Mouse (Mus musculus): Measurements from ENCODE around the gene Cldn10.

Cldn10 gene

DNA sequence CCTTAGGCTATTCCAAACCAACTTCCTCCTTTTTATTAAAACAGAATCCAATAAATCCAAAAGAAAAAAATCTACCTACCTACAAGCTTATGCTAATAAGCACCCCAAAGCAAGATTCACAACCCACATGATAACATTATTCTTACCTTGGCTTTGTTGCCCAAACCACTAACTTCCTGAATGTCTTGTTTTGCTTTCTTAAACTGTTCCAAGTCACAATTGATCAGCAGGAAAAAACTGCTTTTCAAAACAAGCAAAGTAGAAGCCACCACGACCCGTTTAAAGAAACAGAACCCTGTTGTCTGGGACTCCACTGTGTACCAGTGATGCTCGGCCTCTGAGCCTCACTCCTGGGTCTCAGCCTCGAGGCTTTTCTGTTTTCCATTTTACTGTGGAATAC, 77.2 kb downstream of the Cldn10 start:
- no peak for DNase-seq (ENCODE audit: low spot score in 2 of 2)

DNA sequence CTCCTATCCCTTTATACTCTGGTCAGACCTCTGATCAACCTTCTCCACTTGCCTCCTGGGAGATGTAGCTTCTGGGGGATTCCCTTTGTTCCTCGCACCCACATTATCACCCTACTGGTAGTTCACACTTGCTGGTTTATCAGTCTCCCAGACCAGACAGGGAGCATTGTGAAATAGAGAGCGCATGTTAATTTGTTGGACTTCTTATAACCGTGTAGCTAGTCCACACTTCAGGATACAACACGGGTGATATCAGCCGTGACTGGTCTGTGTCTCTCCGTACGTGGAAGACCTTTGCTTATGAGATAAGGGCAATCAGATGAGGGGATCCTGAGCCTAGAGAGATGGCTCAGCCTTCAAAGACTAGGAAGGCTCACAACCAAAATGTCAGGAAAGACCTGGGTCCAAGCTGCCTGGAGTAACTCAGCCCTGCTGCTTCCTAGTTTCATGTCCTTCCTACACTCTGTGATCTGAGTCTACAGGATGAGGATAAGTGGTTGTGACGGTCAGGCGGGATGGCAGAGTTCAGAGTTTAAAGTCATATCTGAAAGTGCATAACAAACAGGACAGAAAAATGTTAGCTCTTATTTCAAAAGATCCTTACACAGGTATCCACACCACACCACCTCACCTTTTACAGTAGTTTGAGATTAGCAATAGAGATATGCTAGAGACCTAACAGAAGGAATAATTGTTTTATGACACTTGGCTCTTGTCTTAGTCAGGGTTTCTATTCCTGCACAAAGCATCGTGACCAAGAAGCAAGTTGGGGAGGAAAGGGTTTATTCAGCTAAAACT, 78.5 kb downstream of the Cldn10 start:
- no peak for DNase-seq (ENCODE audit: low spot score in 2 of 2)

DNA sequence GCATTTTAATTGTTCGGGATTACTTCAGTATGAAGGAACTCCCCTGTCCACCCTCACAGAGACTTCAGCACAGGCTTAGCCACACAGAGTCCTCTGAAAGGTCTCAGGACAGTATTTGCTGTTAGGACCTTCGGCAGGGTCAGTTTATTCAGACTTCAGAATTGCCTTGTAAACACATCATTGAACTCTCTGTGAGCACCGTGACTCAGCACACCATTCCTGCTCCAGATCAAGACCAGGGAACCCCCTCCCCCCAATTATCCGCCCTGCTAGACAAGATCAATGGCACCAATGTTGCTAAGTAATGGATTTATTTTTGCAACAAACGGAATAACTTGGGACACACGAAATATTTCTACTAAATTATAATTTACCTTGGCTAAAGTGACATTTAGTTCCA, 79.7 kb downstream of the Cldn10 start:
- DNase-seq (ENCODE audit: low spot score in 2 of 2) = no peak

DNA sequence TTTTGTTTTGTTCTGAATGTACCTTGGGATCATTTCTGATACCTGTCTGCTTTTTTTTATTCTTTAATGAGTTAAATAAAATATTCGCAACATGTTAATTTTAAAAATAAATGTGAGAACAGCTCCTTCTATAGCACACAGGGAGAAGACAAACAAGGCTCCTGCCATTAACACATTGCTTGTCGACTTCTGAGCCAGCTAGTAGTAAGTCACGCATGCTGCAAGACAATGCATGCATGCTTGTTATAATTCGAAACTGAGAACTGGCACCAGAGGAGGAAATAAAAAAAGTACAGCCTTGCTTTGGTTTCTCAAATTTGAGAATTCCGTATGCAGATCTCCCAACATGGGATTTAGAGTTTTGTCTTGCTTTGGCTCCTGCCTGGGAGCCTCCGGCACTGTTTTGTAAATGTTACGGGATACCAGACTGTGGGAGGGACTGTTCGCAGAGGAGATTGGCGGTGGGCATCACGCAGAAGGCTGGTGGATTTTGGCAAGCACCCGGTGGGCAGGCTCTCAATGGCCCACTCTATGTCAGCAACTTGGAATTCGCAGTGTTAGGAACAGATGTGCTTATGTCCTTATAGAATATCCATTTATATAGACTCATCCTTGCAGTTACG, 80.5 kb downstream of the Cldn10 start:
- DNase-seq (ENCODE audit: low spot score in 2 of 2) = no peak

DNA sequence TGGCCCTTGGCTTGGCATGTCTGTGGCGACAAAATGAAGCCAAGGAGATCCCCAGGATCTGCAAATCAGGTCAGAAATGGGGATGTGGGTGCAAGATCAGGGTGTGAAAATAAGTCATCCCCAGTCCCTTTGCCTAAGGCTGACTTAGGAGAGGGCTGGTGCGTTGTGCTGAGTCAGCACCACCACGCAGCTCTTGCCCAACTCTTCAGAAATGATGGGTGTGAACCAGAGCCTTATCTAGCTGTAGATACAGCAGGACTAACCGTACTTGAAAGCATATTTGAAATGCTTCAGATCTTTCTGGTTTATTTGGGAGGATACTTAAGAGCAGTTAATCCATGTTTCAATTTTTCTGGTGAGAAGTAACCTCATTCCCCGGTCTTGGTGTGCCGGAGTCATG, 82.0 kb downstream of the Cldn10 start:
- no peak for DNase-seq (ENCODE audit: low spot score in 2 of 2)

DNA sequence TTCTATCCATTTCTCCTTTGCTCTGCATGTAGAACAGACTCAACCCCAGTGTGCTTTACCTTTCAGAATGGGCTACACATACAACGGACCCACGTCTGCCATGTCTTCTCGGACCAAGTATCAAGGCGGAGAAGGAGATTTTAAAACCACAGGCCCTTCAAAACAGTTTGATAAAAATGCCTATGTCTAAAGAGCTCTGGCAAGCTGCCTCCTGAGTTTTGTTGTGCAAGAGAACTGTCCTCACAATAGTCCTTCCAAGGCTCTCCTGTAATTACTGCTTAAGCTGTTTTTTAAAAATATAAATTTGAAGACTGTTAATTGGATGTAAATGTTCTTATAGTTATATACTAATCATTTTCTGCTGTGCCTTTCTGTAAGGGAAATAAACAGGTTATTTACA, 86.4 kb downstream of the Cldn10 start:
- no peak for DNase-seq (ENCODE audit: low spot score in 2 of 2)

DNA sequence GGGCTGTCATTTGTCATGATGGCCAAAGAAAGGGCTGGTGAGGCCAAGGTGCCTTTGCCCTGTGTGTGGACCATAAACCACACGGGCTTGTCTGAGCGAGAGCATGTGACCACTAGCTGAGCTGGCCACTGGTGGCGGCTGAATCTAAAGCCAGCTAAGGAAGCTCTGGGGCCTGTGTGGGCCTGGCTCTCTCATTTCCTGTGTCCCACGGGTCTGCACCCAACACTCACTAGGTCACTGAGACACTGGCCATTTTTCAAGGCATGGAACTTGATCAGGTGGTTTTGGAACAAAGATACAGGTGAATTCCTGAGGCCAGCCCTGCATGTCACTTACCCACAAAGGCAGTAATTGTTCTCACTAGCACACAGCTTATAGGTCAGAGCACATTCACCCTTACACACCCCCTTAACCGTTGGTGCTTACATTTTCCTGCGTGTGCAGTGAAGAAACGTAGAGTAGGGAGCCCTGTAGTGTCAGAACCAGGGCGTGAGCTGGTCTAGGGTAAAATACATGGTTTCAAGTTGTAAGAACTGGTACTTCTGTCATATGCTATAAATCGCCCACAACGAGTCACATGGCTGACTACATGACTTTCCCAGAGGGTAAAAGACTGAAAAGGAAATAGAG, 87.2 kb downstream of the Cldn10 start:
- DNase-seq (ENCODE audit: low spot score in 2 of 2) = no peak

DNA sequence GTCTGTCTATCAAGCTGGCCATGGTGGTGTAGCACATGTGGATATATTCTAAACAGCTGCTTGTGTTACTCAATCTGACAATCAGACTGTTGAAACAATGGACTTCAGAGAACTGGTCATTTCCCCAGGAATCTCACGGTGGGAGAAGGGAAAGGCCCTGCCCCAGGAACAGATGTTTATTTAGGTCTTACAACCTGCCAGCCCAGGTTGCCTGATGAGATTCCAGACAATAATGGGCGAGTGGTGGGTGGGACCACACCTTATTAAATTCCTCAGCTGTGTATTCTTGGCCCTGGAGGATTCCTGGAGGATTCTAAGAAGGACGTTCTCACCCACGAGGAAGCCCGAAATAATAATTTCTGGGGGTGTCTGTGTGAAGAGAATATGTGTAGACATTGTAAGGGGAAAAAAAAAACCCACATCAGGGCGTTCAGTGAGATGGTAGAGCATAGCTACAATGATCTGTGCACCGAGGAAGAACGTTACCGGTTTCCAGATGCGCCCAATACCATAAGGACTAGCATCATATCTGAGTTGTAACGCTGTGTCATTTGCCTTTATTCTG, 90.7 kb downstream of the Cldn10 start:
- DNase-seq (ENCODE audit: low spot score in 2 of 2) = no peak

DNA sequence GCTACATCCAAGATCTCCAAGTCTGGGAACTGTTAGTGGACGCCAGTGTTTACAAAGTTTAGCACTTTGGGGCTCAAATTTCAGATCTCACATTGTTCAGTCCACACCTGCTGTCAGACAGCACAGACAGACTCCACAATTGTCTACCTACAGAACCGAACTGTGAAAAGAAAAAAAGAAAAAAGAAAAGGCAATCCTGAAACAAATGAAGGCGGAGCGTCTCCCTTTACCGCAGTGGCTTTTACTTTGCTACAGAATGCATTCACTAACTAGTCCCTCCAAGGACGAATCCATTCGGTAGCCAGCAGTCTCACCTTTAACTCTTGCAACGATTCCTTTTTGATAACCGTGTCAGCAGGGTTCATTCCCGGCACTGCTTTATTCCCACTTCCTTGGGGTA, 93.0 kb downstream of the Cldn10 start:
- no peak for DNase-seq (ENCODE audit: low spot score in 2 of 2)

DNA sequence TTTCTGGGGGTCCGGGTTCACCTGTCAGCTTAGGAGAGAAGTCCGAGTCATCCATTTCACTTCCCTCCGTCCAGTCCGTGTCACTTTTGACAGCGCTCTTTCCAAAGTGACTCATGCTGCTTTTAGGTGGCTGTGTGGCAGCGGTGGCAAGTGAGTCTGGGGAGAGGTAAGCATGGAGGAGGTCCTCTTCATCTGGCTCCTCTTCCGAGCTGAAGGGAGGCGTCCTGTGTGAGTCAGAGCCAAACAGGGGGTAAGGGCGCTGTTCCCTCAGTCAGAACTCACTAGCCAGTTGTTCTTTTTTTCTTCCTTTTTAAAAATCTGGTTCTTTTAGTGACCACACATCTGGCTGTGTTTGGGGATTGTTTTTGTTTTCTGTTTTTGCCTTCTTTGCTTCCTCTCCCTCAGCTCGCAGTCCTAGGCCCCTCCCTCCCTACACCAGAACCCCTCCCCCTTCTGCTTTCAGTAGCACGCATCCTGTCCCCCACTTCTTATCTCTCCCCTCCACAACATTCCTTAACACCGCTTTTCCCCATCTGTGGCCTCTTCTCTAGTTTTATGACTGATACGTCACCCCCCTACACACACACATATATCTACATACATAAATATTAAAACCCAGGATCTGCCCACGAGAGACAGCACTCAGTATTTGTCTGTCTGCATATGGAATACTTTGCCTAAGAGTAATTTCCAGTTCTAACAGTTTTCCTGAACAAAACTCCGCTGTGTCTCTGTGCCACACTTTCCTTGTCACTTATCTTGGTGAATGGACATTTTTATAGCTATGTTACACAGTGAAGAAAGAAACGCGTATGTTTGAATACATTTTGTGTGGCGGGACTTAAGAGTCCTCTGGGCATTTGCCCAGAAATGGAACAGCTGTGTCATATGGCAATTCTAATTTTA, 95.9 kb downstream of the Cldn10 start:
- DNase-seq (ENCODE audit: low spot score in 2 of 2) = no peak

DNA sequence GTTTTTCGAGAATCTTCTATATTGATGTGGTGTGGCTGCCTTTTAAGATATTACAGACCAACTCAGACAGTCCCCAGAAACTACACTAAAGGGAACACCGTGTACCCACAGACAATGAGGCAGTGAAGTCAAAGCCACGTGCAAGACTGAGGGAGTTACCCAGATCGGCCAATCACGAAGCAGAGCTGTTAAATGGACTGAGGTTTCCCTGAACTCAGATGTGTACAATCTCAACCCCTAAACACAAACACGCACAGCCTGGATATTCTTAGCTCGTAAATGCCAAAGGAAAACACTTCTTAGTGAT, 96.5 kb downstream of the Cldn10 start:
- DNase-seq (ENCODE audit: low spot score in 2 of 2) = no peak

DNA sequence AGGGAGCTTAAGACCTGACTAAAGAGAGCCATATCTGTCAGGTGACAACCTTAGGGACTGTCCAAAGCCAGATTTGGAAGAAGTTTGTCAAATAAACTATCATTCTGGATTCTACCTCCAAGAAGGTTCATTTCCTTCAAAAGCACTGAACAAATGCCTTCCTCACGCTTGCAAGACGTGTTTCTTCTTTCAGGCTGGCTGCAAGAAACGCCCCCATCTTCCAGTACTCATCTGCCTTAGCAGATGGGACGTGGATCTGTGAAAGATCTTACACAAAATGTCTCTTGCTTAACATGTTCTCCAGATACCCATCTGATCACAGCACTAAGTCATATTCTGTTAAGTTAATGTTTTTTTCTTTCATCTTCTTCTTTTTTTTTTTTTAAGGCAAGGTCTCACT, 102.4 kb downstream of the Cldn10 start:
- no peak for DNase-seq (ENCODE audit: low spot score in 2 of 2)

DNA sequence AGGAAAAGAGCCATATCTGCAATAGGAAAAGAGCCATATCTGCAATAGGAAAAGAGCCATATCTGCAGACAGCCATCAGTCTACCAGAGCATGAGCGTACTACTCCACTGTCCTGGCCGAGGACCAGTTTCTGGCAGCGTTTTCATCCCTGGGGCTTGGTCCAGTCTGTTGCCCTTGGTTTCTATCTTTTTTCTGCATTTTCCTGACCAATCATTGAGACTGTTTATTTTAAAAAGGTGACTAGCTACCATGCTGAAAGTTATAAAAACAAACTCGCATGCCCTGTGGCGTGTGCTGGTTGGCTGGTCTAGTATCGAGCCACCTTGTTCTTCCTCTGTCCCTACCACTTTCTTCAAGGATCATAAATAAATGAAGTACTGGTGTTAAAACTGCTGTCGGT, 107.5 kb downstream of the Cldn10 start:
- DNase-seq (ENCODE audit: low spot score in 2 of 2) = no peak

DNA sequence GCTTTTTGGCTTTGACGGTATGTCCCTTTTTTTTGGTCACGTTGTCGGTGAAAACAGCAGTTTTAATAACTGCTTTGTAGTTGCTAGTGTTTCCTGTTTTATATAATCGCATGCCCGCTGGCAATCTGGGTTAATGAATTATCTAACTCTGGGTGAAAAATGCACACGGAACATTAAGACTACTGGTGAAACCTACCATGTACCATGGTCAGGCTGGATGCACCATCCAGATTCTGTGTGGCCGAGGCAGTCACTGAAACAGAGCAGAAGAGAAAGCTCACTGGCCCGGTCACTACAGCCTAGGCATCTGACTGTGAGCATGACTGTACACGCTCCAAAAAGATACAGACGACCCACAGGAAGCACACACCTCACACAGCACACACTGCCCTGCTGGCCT, 107.9 kb downstream of the Cldn10 start:
- no peak for DNase-seq (ENCODE audit: low spot score in 2 of 2)

DNA sequence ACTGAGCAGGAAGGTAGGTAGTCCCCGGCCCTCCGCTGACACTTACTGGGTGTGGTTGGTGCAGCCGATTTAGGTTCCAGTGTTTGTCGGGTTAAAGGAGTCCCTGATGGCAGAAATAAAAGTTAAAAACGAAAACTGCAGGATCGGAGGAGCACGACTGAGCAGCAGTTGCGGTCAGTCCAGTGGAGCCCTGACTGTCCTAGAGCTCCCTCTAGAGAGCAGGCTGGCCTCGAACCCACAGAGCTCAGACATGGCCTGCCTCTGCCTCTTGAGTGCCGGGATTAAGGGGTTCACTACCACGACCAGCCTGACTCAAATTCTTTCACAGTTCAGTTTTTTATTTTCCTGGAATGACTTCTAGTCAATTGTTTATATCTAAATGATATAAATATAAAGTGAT, 112.2 kb downstream of the Cldn10 start:
- DNase-seq (ENCODE audit: low spot score in 2 of 2) = no peak

DNA sequence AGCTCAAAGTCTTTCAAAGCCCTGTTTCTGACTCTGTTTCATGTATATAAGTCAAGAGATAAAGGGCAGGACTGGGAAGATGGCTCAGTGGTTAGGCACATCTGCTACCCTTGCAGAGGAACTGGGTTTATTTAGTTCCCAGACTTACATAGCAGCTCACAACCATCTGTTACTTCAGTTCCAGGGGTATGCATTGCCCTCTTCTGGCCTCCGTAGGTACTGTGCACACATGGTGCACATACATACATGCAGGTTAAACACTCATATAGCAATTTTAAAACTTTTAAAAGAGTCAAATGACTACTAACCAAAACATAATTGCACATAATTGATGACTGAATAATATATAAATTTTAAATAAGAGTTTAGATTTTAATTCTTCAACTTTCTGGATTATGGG, 113.2 kb downstream of the Cldn10 start:
- DNase-seq (ENCODE audit: low spot score in 2 of 2) = no peak

DNA sequence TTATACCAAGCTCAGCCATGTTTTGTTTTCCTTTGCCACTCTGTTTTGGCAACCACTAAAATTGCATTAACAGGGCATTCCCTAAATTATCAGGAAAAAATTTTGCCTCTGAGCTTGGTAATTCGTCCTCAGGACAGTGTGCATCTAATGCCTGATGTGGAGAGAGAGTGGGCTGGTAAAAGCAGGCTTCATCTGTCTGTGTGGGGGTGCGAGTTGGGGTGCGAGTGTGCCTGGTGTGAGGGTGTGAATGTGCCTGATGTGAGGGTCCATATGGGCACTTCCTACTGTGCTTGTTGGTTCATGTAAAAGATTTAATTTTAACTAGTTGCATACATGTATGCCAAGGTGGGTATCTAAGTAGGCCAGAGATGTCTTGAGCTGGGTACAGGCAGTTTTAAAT, 115.7 kb downstream of the Cldn10 start:
- no peak for DNase-seq (ENCODE audit: low spot score in 2 of 2)

DNA sequence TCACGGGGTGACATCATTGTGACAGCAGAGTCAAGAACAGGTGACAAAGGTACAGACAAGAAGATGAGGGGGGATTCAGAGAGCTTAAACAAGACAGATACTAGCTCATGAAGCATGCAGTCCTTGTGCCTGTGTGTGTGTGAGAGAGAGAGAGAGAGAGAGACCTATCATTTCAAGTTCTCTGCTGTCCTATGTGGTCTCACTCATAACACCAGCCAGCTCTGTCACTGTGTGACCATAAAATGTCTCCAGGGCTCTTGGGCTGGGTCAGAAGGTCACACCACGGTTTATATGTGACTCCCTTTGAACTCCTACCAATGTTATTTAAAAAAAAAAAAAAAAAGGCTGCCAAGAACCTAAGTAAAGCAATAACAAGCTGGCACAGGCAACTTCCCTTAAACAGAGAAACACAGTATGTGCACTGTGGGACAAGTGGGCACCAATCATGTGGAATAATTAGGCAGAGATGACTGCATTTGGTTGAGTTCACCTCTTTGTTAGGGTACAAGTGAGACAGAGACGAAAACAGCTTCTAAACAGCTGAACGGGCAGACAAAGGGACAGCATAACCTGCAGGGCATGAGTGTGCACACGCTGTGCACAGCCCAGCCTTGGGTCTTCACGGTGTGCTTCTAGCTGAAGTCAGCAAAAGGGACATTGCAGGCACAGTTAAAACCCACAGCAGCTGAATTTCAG, 116.3 kb downstream of the Cldn10 start:
- no peak for DNase-seq (ENCODE audit: low spot score in 2 of 2)

DNA sequence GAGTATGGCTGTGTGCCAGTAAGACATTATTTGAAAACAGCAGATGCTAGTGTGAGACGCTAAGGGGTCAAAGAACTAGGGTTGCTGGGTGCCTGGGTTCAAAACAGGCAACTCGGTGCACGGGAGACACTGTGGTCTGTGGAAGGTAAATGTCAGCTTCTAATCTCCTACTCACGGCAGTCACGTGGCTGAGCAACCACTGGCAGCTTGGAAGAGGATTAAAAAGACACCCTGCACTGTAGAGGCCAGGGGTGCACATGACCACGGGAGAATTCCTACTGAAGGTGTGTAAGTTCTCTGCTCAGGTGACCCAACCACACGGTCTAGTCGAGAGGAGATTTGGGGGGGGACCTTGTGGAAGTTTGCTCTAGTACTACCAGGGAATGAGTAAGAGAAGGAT, 119.9 kb downstream of the Cldn10 start:
- DNase-seq (ENCODE audit: low spot score in 2 of 2) = no peak

DNA sequence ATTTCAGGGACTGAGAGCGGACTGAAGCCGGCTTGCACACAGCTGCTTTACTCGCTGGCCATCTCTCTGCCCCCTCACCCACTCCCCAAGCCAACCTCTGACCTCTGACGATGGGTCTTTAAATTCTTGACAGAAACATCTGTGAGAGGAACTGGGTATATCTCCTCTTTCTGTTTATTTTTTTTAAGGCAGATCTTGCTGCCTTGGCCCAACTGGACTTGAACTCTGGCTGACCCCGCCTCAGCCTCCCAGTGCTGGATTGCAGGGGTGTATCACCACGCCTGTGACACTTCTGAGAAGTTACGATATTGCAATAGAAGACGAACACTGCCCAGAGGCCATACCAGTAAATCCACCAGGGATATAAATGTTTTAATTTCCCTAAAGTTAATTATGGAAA, 122.2 kb downstream of the Cldn10 start:
- DNase-seq (ENCODE audit: low spot score in 2 of 2) = no peak

All from thymus, postnatal 10 days (tissue).